Mouse (Mus musculus): ENCODE results near the gene Tmem170.
A peak's percentile ranks its signal among the peaks of the same experiment; 100 is the strongest.

The Tmem170 gene

DNA sequence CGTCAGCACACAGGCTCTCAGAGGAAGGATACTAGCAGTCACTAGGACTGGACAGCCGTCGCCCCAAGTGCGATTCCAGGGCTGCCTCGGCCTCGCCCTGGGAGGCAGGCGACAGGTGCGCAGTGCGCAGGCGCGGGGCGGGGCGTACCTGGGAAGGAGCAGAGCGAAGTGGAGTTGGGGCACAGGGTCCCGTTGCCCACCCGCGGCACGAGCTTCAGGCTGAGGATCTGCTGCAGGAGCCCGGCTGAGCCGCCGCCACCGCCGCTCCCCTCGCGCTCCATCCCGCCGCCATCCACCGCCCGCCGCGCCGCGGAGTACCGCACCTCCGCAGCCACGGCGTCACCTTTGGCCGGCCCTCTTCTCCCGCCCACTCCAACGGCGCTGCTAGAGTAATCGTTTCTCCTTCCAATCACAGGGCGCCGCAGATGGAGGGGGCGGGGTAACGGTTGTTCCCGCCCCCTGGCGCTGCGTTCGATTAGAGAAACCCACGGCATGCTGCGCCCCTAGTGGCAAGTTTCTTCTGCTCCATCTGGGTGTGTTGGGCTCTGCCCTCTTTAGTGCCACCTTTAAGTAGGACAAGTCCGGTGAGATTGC is at the start of gene Tmem170:
Gene Tmem170, minus strand, starts transcription at position 396 of the 594 bp plus-strand sequence.
- peak; percentile 96 to 98 for DNase-seq (ENCODE audit: low spot score in 2 of 2)

DNA sequence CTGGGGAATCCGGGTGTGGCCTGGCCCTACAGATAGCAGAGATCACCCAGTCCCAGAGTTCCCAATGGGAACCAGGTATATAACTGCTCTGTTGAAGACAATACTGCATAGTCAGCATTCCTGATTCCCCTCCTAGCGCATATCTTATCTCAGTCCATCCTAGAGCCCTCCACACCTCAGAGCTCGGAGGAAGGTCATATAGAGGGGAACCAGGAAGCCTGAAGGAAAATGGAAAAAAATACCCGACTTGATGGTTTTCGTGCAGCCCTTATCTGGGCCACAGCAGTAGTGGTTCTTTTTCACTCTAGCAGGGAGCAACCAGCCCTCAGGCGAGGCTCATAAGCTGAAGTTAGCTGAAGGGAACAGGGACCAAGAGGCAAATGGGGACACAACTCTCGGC is 48.4 kb upstream of the Tmem170 start:
- no peak for DNase-seq (ENCODE audit: low spot score in 2 of 2)

DNA sequence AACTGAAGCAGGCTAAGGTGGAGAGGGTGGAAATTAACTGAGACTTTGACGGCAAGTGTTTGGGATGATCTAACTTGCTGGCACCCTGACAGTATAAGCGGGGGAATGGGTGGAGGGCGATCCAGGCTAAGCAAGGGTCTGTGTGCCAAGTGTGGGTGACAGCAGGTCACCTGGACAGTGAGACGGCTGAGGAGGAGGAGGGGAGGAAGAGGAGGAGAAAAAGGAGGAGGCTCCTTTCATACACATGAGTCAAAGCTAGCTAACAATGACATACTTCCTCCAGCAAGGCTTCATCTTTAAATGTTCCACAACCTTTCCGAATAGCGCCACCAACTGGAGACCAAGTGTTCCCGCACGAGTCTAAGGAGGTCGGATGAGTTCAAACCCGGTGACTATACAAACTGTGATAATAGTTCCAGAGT is 46.8 kb upstream of the Tmem170 start:
- peak; percentile 34 to 43 for DNase-seq (ENCODE audit: low spot score in 2 of 2)

DNA sequence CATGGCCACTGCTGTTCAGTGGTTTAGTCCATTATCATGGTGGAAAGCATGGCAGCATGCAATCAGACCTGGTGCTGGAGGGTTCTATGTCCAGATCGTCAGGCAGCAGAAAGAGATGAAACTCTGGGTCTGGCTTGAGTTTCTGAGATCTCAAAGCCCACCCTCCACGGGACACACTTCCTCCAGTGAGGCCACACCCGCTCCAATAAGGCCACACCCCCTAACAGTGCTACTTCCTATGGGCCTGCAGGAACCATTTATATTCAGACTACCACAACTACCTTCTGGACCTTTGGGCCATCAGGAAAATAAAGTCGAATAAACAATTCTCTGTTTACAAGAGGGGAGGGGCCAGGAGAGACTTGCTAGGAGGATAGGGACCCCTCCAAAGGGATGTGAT is 44.4 kb upstream of the Tmem170 start:
- no peak for DNase-seq (ENCODE audit: low spot score in 2 of 2)

DNA sequence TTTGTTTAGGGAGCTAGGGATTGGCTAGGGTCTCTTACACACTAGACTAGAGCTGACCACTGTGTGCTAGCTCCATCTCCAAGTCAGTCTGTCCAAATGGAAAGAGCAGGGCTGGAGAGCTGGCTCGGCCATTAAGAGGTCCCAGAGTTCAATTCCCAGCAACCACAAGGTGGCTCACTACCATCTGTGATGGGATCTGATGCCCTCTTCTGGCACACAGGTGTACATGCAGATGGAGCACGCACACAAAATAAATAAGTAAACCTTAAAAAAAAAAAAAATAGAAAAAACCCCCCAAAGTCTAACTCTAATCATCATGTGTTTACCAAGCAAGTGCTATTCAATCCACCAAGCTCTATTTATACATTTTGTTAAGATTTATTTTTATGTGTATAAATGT is 43.1 kb upstream of the Tmem170 start:
- no peak for DNase-seq (ENCODE audit: low spot score in 2 of 2)

DNA sequence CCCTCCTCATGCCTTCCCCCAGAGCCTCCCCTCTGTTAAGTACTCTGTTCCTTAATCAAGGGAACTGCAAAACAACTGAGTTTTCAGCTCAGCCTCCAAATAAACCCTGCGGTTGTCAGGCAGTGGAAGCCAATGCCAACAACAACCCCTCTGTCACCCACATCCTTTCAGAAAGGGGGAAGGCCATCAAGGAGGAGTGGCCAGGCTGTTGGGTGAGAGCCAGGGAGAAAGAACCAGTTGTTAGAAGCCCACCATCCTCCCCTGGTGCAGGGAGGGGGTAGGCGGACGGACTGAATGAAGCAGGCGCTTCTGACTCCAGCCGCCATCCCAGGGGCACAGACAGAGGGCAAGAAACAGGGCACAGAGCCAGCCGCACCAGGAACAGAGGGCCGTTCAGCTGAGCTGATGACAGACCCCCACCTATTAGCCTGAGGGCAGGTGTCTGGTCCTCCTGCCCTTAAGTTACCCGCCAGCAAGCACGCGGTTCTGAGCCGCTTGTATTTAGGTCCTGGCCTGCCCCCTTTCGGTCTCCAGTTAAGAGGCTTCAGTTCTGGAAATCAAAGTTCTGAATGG is 36.4 kb upstream of the Tmem170 start:
- DNase-seq (ENCODE audit: low spot score in 2 of 2): no peak

DNA sequence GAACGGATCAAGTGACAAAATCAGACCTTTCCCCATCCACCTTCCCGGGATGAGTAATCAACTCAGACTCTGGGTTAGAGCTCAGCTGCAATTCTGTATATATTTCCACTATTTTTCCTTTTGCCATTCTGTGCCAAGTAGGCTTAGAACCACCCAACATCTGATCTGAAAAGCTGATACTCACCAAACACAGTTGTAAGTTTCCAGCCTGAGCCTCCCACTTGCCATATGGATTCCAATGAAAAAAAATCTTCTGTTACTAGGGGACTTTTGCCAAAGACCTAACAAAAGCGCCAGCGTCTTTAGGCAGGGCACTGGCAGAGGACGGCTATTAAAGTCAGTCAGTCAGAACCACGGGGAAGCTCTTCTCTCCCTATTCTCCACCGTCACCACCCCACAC is 35.0 kb upstream of the Tmem170 start:
- no peak for DNase-seq (ENCODE audit: low spot score in 2 of 2)

DNA sequence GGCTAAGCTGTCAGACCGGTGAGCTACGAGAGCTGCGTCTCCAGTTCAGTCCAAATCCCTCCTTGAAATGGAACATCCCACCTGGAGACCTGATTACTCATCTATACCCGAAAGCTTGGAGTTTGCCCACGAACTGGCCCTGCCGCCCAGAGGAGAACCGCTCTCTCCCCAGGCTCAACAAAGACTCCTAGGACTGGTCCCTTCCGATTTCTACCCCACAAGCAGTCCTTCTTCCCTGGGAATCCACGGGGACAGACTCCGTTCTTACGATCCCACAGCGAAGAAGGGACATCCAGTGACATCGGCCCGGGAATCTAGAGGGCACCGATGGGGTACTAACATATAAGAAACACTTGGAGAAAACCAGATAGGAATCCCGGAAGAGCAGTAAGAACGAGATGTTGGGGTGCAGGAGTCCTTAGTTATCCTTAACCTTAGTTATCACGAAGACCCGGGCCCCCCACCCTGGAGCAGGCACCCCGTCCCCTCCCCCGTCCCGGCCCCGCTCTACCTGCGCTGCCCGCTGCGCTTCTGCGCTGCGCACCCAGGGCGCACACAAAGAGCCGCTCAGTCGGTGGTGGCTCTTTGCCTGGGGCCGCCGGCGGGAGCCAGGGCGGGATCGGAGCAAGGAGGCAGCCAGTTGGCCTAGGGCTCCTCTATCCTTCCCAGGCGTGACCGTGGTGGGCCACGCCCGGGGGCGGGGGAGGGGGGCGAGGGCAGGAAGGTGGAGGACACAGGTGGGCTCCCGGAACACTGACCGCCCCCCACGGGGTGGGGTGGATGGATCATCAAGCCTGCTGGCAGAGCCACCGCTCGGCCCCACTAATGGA is 33.3 kb upstream of the Tmem170 start, which contains the start of gene Chst5:
Gene Chst5, minus strand, starts transcription at position 827 of the 830 bp plus-strand sequence.
- no peak for DNase-seq (ENCODE audit: low spot score in 2 of 2)

DNA sequence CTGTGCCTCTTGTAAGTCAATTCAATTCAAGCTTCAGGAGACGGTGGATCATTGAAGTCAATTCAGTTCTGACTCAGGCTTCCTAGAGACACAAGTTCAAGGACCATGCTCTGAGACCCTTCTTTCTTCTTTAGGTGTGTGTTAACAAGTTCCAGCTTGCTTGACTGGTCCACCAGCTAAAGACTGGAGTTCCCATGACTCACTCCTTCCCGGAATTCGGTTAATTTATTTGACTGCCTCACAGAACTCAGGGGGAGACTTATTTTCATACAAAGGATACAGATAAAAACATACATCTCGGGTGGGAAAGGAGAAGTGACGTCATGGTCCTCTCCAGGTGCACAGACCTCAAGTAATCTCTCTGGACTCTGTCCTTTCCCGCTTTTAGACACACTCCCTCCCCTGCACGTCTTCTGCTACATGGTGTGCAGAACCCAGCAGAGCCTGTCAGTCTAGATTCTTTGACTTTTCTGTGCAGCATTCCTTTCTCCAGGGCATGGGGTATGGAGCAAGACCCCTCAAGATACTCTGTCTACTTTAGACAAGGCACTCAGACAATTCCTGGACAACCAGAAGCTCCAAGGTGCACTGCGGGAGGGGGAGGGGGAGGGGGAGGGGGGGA is 29.1 kb upstream of the Tmem170 start:
- DNase-seq (ENCODE audit: low spot score in 2 of 2): no peak

DNA sequence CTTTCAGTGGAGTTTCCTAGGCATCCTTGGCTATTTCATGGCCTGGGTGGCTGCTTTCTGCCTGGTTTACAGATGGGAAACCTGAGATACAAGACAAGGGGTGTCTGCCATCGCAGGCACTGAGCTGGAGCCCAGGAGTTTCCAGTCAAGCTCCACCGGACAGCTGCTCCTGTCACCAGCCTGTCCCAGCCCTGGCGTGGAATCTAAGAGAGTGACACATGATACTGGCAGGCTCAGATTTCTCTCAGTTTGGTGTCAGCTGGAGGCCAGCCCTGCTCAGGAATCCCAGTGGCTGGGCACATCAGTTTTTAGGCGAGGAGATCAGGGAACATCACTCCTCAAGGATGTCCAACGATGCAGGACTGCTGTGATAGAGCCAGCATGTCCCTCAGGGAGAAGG is 25.5 kb upstream of the Tmem170 start:
- no peak for DNase-seq (ENCODE audit: low spot score in 2 of 2)

DNA sequence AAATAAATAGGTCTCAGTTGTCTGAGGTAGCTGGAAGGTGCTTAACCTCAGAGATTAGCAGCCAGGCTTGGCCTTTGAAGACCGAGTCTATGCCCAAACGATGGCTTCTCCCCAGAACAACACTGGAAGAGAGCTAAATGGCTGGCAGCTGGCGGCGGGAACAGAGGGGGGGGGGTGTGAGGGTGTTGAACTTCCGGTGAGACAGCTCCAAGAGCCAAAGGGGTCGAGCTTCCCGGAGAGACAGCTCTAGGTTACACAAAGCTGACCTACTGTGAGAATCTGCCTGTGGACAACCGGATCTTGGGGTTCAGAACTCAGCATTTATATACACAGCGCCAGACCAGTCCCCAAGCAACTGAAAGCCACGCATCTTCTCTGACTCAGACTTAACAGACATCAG is 22.0 kb upstream of the Tmem170 start:
- DNase-seq (ENCODE audit: low spot score in 2 of 2): no peak

DNA sequence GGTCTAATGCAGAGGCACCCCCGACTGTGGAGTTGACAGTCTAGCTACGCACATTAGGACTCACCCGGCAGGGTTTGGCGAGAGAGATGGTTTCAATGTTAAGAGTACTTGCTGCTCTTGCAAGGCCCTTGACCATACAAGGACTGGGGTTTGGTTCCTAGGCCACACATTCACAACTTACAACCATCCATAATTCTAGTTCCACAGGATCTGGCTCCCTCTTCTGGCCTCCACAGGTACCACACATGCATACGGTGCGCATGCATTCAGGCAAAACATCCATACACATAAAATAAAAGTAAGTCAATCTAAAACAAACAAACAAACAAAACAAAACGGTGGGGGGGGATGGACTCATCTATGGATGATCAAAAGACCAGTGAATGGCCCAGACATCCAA is 18.4 kb upstream of the Tmem170 start:
- DNase-seq (ENCODE audit: low spot score in 2 of 2): no peak

DNA sequence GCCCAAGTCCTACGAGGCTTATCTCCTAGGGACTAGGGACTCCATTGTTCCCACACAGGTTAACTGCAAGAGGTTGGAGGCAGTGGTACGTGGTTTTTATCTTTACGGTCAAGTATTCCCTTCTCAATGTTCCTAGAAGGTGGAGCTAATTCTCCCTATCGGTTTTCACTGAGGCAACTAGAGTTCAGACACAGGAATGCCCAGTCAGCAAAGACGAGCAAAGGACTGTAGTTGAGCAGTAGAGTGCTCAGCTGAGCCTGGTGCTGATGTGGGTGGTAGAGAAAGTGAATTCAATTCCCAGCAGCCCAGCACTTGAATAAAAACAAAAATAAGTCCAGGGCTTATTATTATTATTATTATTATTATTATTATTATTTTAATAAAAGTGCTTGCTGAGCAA is 16.1 kb upstream of the Tmem170 start:
- no peak for DNase-seq (ENCODE audit: low spot score in 2 of 2)

DNA sequence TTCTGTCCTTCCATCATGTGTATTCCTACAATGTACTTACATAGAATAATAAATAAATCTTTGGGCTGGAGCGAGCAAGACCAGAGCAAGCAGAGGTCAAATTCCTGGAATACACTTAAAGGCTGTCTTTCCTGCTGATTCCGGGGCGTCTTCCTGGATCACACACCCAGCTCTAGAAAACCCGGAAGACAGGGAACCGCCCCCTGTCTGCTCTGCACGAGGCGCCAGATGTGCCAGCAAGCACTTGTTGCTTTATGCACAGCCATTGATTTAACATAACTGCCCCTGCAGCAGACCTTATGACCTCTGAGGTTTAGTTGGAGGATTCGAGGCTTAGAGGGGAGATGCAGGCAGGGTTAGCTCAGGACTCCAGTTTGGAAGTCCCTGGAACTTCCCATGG is 15.4 kb upstream of the Tmem170 start:
- DNase-seq (ENCODE audit: low spot score in 2 of 2): no peak

DNA sequence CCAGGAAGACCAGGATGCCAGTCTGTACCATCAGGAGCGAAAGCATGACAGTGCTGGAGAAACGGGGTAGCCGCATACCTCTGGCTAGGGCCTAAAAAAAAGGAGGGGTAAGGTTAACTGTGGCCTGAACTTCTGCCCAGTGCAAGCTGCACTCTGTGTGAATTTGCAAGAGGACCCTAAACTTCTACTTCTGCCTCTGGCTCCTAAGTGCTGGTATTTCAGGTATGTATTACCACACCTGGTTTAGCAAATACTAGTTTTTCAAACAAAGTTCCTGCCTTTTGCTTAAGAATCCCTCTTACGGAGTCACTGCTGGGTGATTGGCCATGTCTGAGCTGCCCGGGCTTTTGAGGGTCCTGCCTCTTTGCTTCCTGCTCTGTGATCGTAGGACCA is 14.4 kb upstream of the Tmem170 start:
- DNase-seq (ENCODE audit: low spot score in 2 of 2): no peak

DNA sequence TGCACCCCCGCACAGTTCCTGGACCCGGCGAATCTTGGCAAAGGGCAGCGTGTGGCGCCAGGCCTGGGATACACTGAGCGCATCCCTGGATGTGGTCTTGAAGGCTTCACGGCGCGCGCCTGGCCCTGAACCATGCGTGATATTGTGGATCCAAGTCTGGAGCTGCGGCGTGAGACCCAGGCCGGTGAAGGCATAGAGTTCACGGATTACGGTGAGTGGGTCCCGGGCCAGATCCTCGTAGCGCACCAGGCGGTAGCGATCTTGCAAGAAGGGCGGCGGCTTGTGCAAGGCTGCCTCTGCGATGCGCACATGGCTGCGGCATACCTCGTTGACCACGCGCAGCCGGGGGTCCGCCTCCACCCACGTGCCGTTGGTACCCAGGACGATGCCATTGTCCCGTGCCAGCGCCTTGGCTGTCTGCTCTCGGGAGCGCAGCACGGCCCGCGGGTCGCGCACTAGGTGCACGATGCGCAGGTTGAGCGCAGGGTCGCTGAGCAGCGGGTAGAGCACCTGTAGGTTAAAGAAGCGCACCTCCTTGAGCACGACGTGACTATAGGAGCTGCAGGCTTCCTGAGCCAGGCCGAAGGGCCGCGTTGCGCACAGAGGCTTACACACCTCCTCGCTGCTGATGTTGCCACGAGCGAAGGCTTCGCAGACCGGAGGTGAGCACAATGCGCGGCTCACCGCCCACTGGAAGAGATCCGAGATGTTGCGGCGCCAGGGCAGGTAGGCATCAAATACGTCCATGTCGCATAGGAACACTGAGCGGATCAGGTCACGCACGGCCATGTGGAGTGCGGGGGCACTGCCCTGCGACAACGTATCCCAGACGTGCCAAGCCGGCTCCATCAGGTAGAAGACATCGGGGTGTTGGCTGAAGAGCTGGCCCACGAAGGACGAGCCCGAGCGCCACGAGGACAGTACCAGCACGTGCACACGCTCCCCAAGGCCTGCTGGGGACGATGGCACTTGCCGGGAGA is 13.7 kb upstream of the Tmem170 start:
- no peak for DNase-seq (ENCODE audit: low spot score in 2 of 2)

DNA sequence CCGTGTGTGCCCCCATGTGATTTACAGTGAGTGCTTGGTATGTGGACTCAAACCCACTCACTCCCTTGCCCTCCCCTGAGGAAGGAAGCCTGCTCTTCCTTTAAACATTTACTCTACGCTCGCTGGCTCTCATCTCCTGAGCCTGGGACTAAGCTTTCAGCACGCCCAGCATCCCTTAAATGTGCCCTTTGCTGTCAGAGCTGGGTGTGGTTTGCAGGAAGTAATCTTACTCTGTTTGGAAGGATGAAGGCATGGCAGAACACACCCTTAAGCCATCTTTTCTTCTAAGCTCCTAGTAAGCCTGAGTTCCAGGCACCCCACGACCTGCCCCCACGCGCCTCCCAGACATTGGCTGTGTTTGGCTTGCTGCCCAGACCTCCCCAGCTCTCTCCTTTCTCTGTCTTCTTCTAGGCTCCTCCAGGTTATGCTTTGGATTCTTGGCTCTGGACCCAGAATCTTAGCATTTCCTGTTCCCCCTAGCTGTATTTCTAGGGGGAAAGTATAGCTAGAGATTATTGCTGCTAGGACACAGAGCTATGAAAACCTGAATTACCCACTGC is 11.6 kb upstream of the Tmem170 start:
- no peak for DNase-seq (ENCODE audit: low spot score in 2 of 2)

DNA sequence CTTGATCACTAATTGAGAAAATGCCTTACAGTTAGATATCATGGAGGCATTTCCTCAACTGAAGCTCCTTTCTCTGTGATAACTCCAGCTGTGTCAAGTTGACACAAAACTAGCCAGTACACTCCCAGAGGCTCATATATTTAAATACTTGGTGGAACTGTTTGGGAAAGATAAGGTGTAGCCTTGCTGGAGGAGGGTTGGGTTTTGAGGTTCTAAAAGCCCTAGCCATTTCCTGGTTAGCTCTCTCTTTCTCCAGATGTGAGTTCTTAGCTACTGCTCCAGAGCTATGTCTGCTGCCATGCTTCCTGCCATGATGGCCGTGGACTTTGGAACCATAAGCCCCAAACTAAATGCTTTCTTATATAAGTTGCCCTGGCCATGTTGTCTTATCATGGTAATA is 10.9 kb upstream of the Tmem170 start:
- no peak for DNase-seq (ENCODE audit: low spot score in 2 of 2)

DNA sequence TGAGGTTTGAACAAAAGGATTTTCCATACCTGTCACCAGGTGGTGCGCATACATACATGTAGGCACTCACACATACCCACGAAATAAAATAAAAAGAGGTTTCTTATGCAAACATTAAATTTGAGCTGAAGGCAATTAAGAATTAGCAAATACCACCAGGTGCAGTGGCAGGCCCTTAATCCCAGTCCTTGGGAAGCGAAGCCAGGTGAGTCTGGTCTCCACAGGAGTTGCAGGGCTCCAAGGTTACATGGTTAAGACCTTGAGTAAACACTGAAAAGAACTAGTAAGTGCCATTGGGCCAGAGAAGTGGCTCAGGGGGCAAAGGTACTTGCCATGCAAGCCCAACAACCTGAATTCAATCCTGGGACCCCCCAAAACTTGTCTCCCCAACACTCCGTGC is 7.1 kb upstream of the Tmem170 start:
- DNase-seq (ENCODE audit: low spot score in 2 of 2): no peak

DNA sequence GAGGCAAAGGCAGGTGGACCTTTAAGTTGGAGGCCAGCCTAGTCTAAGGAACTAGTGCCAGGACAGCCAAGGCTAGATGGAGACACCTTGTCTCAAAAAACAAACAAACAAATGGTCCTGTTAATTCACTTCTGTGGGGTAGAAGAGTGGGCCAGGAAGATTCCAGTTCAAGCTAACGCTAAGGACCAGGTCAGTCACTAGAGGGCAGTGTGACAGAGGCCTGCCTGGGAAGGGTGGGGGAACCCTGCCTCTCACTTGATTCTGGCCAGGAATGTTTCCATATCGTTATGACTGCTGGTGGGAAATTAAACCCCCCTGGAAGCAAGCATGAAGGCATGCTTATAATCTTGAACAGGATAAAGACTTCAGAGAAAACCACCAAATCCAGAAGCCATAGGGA is 5.0 kb upstream of the Tmem170 start:
- peak; percentile 21 to 40 for DNase-seq (ENCODE audit: low spot score in 2 of 2)

DNA sequence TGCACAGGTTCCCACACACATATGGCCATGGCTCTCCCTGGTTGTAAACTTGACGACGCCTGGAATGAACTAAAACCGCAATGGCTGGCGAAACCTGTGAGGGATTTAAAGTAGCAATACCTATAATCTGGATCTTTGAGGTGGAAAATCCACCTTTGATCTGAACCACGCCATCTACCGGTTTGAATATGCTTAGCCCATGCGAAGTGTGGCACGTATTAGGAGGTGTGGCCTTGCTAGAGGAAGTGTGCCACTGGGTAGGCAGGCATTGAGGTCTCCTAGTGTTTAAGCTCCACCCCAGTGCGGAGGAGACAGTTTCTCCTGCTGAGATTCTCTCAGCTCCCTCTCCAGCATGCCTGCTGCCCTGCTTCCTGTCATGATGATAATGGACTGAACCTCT is 1.2 kb upstream of the Tmem170 start:
- DNase-seq (ENCODE audit: low spot score in 2 of 2): no peak
